Mouse (Mus musculus) MN1 (cell line): ENCODE measurements at regions not wholly inside any gene's neighbourhood (a gene's known extent, or its start where the extent isn't known, plus 50 kb on each side); places are given as distances from the start of the nearest gene placed in this dataset.

Experiments
- DNase-seq: peaks from one replicate; pipeline ENCODE4 v3.0.0-alpha.2; 2016; ENCODE audit warnings: low spot score

DNA sequence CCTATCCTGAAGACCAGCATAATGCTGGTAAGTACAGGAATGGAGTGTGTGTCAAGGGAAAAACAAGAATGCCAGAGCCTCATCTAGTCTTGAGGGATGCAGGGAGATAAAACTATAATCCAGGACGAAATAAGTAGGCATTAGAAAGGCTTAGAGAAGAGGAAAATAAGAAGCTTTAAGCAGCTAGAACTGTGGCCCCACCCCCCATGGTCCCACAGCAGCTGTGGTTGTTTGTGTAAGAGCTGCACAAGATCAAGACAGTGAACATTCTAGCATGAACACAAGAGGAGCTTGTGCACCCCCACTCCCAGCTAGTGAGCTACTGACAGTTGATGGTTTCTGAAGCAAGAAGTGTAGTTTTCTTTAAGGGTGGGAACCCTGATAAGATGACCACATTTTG is 315.9 kb downstream of the Tmem135 start:
- no peak for DNase-seq

GRCm38 (mm10) chr7:89086348-89086747 is 317.7 kb downstream of the Tmem135 start:
- DNase-seq, result peak; percentile 16

- DNase-seq, result no peak
These were observed 329.9 kb downstream of the Tmem135 start for GRCm38 (mm10) chr7:89073939-89074690.

- no peak for DNase-seq
These were observed 334.0 kb downstream of the Tmem135 start for GRCm38 (mm10) chr7:89070030-89070429.

GRCm38 (mm10) chr7:89064462-89064861 is 339.6 kb downstream of the Tmem135 start:
- DNase-seq, result no peak

- DNase-seq, result no peak
These were observed 340.4 kb downstream of the Tmem135 start for GRCm38 (mm10) chr7:89063630-89064029.

GRCm38 (mm10) chr7:89054494-89054893 is 349.5 kb downstream of the Tmem135 start:
- no peak for DNase-seq

GRCm38 (mm10) chr7:89051240-89051639 is 352.8 kb downstream of the Tmem135 start:
- no peak for DNase-seq

GRCm38 (mm10) chr7:89046405-89047217 is 357.4 kb downstream of the Tmem135 start:
- no peak for DNase-seq

GRCm38 (mm10) chr7:89042977-89043376 is 361.0 kb downstream of the Tmem135 start:
- no peak for DNase-seq

DNA sequence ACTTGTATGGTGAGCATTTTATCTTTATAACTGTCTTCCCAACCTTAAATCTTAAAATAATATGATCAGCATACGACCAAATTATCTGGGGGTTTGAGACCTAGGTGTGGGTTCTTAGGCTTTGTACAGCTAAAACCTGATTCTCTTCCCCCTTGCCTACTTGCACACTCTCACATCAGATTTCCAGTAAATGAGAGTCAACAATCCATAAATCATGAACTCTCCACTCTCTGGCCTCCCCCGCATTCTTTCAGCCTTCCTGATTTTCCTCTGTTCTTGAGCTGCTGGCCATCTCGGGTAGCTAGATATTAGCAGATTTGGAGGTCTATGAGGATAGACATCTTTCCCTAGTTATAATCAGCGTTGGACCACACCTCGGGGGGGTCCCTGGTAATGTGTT is 362.7 kb downstream of the Tmem135 start:
- no peak for DNase-seq

DNA sequence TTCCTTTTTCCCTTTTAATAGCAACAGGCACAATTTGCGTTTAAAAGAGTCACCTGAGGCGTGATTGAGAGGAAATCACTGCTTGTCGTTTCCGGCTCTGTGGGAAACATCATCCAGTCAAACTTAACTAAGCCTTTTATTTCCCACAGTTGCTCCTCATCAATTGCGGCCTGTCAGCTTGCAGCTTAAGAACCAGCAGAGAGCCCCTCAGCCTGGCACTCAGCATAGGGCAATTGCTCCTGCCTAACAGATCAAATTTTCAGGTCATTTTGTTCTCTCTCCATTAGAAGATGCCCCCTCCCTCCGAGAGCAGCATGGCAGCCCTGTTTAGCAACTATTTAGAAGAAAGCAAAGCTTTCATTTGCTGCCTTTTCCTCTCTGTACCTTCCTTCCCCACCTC is 363.9 kb downstream of the Tmem135 start:
- DNase-seq, result no peak

GRCm38 (mm10) chr7:89035138-89035996 is 368.7 kb downstream of the Tmem135 start:
- no peak for DNase-seq

DNA sequence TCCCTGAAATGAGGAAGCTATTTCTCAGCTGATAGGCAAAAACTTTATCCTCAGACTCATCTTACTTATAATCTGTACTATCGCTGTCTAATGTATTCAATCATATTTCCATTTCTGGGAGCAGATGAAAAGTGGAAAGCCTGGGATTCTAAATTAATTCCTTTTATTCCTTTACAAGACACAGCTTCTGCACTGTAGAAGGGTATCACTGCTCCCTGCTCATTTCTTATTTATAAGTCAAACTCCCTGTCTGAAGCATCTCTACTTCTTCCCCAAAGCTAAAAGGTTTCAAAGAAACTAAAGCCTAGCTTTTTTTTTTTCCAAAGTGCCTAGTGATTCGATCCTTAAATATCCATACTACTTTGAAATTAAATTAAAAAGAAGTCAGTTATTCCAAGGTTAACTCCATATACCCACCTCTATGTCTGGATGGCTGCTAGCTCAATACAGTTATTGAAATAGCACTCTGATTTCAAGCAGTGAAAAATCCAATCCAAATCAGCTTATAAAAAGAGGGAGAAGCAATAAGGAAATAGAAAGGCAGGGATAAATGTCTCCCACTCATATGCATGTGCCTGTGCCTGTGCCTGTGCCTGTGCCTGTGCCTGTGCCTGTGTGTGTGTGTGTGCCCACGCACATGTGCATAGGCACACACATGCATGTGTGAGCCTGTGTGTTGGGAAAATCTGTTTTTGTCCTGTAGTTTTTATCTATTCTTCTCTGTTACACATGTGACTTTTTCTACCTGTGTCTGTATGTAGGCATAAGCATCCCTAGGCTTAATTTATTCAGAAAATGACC is 380.6 kb downstream of the Tmem135 start:
- DNase-seq, result no peak

- no peak for DNase-seq
These were observed 405.1 kb downstream of the Tmem135 start for GRCm38 (mm10) chr7:88998815-88999392.

- no peak for DNase-seq
These were observed 406.1 kb downstream of the Tmem135 start for GRCm38 (mm10) chr7:88997815-88998477.

GRCm38 (mm10) chr7:88974436-88974835 is 429.6 kb downstream of the Tmem135 start:
- DNase-seq, result no peak

GRCm38 (mm10) chr7:88960841-88961240 is 443.2 kb downstream of the Tmem135 start:
- DNase-seq, result no peak

DNA sequence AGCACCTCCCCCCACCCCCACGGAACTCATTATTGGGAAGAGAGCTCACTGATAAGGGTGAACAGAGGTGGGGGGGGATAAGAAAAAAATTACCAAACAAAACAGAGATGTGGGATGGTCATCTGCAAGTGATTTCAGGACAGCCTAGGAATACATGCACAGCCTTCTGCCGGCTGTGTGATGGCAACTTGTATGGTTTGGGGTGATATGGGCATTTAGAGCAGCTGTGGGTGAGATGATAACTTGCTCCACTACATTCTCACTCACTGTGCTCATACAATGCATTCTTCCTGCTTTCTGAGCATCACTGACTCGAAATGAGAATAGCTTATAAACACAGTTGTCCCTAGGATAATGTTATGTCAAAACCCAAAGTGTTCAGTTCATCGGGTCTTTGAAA is 443.8 kb downstream of the Tmem135 start:
- no peak for DNase-seq

DNA sequence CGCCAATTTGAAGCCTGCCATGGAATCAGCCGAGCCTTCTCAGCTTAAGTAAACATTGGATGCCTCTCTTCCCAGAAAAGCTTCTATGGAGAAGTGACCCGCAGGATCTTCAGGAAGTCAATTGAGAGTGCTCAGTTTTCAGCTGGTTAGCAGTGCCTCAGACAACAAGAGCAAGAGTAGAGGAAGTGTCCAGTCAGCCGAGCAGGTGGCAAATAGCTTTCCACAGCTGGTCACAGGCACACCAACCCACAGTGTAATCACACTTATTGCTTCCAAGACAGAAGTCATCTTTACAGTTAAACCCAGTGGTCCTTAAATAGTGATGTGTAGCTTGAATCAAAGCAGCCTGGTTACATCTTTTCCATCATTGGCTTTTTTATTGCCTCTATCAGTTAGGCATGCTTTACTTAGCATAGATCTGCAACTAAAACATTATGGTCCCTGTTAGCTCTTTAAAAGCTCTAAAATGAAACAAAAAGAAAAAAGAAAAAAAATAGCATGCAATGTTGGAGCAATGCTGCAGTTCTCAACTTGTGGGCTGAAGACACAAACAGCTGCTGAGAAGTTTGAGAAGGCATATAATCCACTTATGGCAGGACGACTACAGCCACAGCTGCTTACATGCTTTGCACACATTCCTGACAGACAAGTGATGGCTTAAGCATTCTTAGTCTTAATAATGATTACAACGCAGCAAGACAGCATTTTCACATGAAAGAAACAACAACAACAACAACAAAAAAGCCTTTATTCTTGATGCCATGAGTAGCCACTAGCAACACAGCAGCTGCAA is 444.5 kb downstream of the Tmem135 start:
- no peak for DNase-seq
